Mouse (Mus musculus): ENCODE measurements at regions not wholly inside any gene's neighbourhood (a gene's known extent, or its start where the extent isn't known, plus 50 kb on each side); places are given as distances from the start of the nearest gene placed in this dataset.

- TF ChIP-seq CTCF (conservative IDR thresholded peaks at IDR 0.05; ENCODE audit: low read length) (peak; percentile 70), NANOG (IDR thresholded peaks at IDR 0.05; ENCODE audit: borderline replicate concordance, low read length) (no peak), POU5F1 (IDR thresholded peaks at IDR 0.05; ENCODE audit: borderline replicate concordance, low read length) (no peak)
These were observed 221.2 kb downstream of the Myh15 start for GRCm38 (mm10) chr16:49278478-49278877.

All from E14TG2a.4 (cell line).